Mouse (Mus musculus): ENCODE data around the gene Ppp1r35. TPM values are rescaled to one million over a fixed set of nuclear protein-coding genes. Genes with fewer than 3 reads are reported as not detected.

Gene Ppp1r35
- polyA plus RNA-seq, 2 experiments, result 23.1 to 27.0 TPM

DNA sequence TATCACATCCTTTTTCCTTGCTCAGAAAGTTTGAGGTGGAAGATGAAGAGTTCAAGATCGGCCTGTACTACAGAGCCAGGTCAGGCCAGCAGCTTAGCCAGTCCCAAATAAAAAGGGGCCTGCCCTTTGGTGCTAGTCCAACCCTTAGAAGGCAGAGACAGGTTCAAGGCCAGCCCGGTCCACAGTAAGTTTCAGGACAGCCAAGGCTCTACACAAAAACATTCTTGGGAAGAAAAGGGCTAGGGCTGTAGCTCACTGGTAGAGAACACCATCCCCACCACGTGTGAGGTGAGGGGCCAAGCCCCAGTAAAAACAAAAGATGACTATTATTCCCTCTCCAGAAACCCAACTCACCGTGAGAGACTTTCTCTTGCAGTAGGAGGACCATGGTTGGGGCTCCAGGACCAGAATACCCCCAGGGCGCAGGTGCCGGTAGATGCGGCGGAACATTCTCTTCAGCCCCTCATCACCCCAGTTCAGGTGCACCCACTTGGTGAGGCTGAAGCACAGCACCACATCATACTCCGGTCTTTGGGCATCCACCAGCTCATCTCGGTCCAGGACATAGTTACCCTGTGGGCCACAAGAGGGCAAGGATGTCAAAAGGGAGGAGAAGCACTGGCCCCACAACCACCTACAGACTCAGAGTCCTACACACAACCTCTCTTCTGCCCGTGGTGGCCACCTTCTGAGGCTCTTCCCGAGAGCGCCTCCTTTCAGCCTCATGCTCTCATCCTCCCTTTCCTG, 4.3 kb downstream of the Ppp1r35 start:
- H3K9ac ChIP-seq (replicated peaks), result no peak overlapping the region
- H3K4me3 ChIP-seq (ENCODE audit: insufficient read depth in 1 of 2, low read depth in 2 of 2, low read length in 2 of 2), result no peak overlapping the region; a peak in 1 of 4 replicates
- H3K9me3 ChIP-seq (ENCODE audit: control insufficient read depth, low read length), result peaks cover under 1% of the 10 kb centered on the region; the same call in 1 of the 2 replicates
- no peak overlapping the region for H3K27ac ChIP-seq
- peak overlapping the region; percentile 84 for H3K4me2 ChIP-seq (ENCODE audit: low read depth)
- H3K27me3 ChIP-seq (ENCODE audit: control insufficient read depth, insufficient read depth, low read length), result no peaks in the 10 kb centered on the region
- TF ChIP-seq CTCF (IDR thresholded peaks at IDR 0.05; ENCODE audit: low read depth) (peak; percentile 20; the same call in 1 of the 2 replicates), EP300 (IDR thresholded peaks at IDR 0.05; ENCODE audit: low read depth) (no peak)
- DNase-seq (ENCODE audit: low read depth in 3 of 3, low spot score in 3 of 3) (no peak), ATAC-seq (ENCODE audit: insufficient read depth) (no peak)
- WGBS (ENCODE audit: insufficient replicate concordance), result 77% methylated on average over 13 of the region's 13 CpGs
- peaks cover 18 to 30% of the 10 kb centered on the region in 2 experiments for H3K4me1 ChIP-seq (replicated peaks; ENCODE audit: control insufficient read depth in 2 of 2, insufficient read depth in 2 of 2, low read length in 1 of 2)
- peaks cover 40% of the 10 kb centered on the region for H3K36me3 ChIP-seq (replicated peaks; ENCODE audit: control insufficient read depth, insufficient read depth, low read depth)

DNA sequence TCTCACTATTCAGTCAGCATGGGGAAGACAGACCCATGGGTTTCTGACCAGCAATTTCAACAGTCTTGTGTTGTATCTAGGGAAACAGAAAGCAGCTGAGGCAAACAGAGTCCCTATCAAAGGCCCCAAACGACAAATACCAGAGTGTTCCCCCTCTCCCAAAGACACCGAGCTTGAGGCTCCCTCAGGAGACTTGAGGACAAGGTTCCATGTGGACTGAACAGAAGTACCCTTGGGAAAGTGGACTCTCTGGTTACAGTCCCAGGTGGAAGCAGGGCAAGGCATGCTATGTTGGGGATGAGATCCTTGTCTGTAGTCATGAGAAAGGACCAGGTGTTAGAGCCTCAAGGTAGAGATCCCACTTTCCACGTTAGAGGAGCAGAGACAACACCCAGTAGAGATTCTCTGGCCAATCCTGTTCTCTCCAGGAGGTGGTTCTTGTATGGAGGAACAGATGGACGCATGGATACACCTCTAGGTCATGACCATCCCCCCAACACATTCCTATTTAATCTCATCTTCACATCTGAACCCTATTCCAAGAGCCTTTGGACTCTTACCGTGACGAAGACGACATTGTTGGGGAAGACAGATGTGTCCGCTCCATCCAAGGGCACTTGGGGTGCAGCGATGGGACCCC, 5.4 kb downstream of the Ppp1r35 start:
- no peaks in the 10 kb centered on the region for H3K27me3 ChIP-seq (ENCODE audit: control insufficient read depth, insufficient read depth, low read length)
- DNase-seq (ENCODE audit: low read depth in 3 of 3, low spot score in 3 of 3), result no peak
- peak overlapping the region; percentile 85 to 88 for H3K4me3 ChIP-seq (ENCODE audit: insufficient read depth in 1 of 2, low read depth in 2 of 2, low read length in 2 of 2)
- H3K9ac ChIP-seq (replicated peaks), result peak overlapping the region; percentile 43
- TF ChIP-seq CTCF (IDR thresholded peaks at IDR 0.05; ENCODE audit: low read depth) (no peak), EP300 (IDR thresholded peaks at IDR 0.05; ENCODE audit: low read depth) (no peak)
- H3K9me3 ChIP-seq (ENCODE audit: control insufficient read depth, low read length), result peaks cover 2% of the 10 kb centered on the region; the same call in 1 of the 2 replicates
- peak overlapping the region; percentile 84 for H3K4me2 ChIP-seq (ENCODE audit: low read depth)
- peaks cover 40% of the 10 kb centered on the region for H3K36me3 ChIP-seq (replicated peaks; ENCODE audit: control insufficient read depth, insufficient read depth, low read depth)
- WGBS (ENCODE audit: insufficient replicate concordance), result 57% methylated on average over 9 of the region's 9 CpGs
- H3K27ac ChIP-seq, result no peak overlapping the region; the same call in 1 of the 2 replicates
- H3K4me1 ChIP-seq (replicated peaks; ENCODE audit: control insufficient read depth in 2 of 2, insufficient read depth in 2 of 2, low read length in 1 of 2), result peaks cover 15 to 28% of the 10 kb centered on the region in 2 experiments
- ATAC-seq (ENCODE audit: insufficient read depth), result no peak

DNA sequence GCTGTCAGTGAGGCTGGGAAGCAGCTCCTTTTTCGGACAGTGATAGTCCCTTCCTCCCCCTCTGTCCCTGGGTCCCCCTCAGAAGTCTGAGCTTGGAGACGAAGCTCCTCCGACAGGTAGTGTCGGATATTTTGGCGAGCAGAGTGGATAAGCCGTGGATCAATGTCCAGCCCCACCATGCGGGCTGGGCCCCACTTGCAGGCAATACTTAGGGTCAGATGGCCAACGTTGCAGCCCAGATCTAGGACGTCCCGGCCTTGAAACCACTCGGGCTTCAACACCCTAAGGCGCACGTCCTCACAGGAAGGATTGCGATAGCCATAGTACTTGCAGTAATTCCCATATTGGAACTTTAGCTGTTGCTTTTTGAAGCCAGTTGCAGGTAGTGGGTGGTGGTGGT, 5.9 kb downstream of the Ppp1r35 start:
- H3K27me3 ChIP-seq (ENCODE audit: control insufficient read depth, insufficient read depth, low read length), result no peaks in the 10 kb centered on the region
- TF ChIP-seq EP300 (IDR thresholded peaks at IDR 0.05; ENCODE audit: low read depth), result no peak
- no peak for TF ChIP-seq CTCF (IDR thresholded peaks at IDR 0.05; ENCODE audit: low read depth)
- WGBS (ENCODE audit: insufficient replicate concordance), result 68% methylated on average over 14 of the region's 14 CpGs
- DNase-seq (ENCODE audit: low read depth in 3 of 3, low spot score in 3 of 3) (no peak), ATAC-seq (ENCODE audit: insufficient read depth) (no peak)
- H3K9ac ChIP-seq (replicated peaks), result peak overlapping the region; percentile 86
- H3K4me2 ChIP-seq (ENCODE audit: low read depth), result peak overlapping the region; percentile 84
- H3K36me3 ChIP-seq (replicated peaks; ENCODE audit: control insufficient read depth, insufficient read depth, low read depth), result peaks cover 40% of the 10 kb centered on the region
- no peak overlapping the region; the same call in 1 of the 2 replicates for H3K27ac ChIP-seq
- peak overlapping the region; percentile 85 to 88 for H3K4me3 ChIP-seq (ENCODE audit: insufficient read depth in 1 of 2, low read depth in 2 of 2, low read length in 2 of 2)
- peaks cover 2% of the 10 kb centered on the region; the same call in 1 of the 2 replicates for H3K9me3 ChIP-seq (ENCODE audit: control insufficient read depth, low read length)
- H3K4me1 ChIP-seq (replicated peaks; ENCODE audit: control insufficient read depth in 2 of 2, insufficient read depth in 2 of 2, low read length in 1 of 2), result peaks cover 15 to 28% of the 10 kb centered on the region in 2 experiments

DNA sequence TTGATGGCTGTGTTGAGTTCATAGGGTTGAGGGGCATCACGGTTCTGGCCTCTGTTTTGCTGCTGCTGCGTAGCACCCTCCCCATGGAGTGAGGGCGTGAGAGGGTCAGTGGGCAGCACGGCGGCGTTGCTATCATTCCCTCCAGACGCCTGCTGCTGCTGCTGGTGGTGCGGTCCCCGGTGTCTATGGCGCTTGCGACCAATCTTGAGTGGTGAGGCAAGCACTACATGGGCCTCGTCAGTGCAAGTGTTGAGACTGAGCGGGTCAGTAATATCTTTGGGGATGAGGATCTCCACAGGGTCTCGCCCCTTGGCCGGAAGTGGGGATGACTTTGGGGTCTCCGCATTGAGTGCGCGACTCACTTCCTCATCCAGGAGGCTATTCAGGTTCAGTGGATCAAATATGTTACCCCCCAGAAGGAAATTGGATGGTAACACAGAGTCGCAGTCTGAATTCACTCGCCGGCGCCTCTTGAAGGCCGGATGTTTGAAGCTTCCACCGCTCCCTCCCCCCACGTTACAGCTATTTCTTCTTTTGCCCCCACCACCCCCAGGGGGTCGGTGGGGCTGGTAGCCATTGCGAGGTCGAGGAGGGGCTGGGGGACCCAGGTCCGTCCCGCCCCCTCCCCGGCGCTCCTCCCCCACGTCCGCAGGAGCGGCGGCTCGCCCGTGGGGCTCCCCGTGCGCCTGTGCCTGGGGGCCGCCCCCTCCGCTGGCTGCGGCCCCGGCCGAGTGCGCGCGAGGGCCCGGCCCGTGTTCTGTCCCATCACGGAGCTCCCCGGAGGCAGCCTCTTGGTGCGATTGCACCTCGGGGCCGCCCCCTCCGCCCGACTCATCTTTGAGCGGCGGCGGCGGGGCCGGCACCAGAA, 6.7 kb downstream of the Ppp1r35 start:
- no peaks in the 10 kb centered on the region for H3K27me3 ChIP-seq (ENCODE audit: control insufficient read depth, insufficient read depth, low read length)
- WGBS (ENCODE audit: insufficient replicate concordance), result 2% methylated on average over 54 of the region's 62 CpGs
- H3K4me2 ChIP-seq (ENCODE audit: low read depth), result peak overlapping the region; percentile 84
- ATAC-seq (ENCODE audit: insufficient read depth) (peak; percentile 10; the same call in 1 of the 2 replicates), DNase-seq (ENCODE audit: low read depth in 3 of 3, low spot score in 3 of 3) (no peak)
- TF ChIP-seq CTCF (IDR thresholded peaks at IDR 0.05; ENCODE audit: low read depth) (no peak; the same call in 1 of the 2 replicates), EP300 (IDR thresholded peaks at IDR 0.05; ENCODE audit: low read depth) (no peak)
- peaks cover 2% of the 10 kb centered on the region; the same call in 1 of the 2 replicates for H3K9me3 ChIP-seq (ENCODE audit: control insufficient read depth, low read length)
- H3K27ac ChIP-seq, result peak overlapping the region; percentile 99
- H3K36me3 ChIP-seq (replicated peaks; ENCODE audit: control insufficient read depth, insufficient read depth, low read depth), result peaks cover 36% of the 10 kb centered on the region
- peak overlapping the region; percentile 86 for H3K9ac ChIP-seq (replicated peaks)
- H3K4me1 ChIP-seq (replicated peaks; ENCODE audit: control insufficient read depth in 2 of 2, insufficient read depth in 2 of 2, low read length in 1 of 2), result peaks cover 10 to 21% of the 10 kb centered on the region in 2 experiments
- peak overlapping the region; percentile 85 to 88 for H3K4me3 ChIP-seq (ENCODE audit: insufficient read depth in 1 of 2, low read depth in 2 of 2, low read length in 2 of 2)

Data from liver, embryonic 14.5 days (tissue).